Mouse (Mus musculus): Measurements from ENCODE around the gene Wdr11.

The Wdr11 gene

DNA sequence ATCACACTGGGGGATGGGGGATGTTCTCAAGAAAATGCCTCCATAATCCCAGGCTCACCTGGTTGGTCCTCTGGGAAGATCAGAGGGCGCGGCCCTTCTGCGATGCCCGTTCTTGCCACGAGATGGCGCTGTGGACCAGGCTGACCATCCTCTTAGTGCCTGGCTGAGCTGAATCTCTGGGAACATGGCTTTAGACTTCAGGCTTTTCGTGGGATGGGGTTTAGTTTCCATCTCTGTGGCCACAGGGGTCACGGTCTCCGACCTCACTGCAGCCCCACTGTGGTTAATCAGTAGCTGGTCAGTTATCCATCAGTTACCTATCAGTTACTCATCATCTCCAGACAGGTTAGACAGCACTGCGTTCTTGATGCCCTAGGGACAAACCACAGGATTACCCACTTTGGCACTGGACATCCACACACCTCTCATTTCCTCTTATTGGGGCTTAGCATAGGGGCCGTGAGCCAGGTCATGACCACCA is 62.2 kb downstream of the Wdr11 start:
- peak; percentile 20 for DNase-seq (ENCODE audit: low read depth)

DNA sequence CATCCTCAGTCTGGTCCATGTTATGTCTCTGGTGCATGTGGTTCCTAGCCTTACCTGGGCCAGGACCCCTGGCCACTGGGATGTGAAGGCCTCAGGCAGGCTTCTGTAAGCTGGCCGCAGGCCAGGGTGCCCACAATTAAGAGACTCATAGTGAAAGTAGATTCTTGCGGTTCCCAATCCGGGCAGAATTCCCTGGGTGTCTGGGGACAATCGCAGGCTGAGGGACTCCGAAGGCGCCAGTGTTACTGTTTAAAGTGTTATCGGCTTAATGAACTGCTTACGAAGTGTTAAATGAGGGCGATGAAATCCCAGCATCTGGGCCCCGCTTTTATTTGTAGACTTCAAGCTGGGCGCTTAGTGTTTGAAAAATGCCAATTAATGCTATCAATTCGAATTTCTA is 63.3 kb downstream of the Wdr11 start:
- no peak for DNase-seq (ENCODE audit: low read depth)

DNA sequence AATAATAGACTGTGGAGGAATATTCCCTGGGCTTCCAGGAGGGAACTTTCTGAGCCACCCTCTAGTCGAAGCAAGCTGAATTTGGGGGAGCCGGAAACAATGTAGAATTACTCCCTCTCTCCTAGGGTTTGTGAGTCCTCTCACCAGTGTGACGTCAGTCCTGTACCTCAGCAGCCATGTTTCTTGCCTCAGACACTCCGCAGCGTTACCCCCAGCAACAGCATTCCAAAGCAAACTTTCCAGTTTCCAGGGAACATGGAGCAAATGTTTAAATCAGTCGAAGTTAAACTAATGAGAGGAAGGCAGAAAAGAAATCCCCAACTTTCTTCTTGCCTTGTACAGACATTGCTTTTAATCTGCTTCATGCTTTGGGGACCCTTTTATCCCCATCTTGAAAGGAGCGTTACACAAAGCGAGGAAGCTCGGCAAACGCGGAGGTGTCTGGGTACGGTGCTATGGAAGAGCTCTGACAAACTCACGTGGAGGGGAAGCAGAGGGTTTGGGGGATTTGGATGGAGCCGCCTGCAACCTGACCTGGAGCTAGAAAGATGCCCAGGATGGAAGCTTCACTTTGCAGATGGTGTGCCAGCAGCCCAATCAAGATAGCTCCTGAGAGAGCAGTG is 64.1 kb downstream of the Wdr11 start:
- no peak for DNase-seq (ENCODE audit: low read depth)

DNA sequence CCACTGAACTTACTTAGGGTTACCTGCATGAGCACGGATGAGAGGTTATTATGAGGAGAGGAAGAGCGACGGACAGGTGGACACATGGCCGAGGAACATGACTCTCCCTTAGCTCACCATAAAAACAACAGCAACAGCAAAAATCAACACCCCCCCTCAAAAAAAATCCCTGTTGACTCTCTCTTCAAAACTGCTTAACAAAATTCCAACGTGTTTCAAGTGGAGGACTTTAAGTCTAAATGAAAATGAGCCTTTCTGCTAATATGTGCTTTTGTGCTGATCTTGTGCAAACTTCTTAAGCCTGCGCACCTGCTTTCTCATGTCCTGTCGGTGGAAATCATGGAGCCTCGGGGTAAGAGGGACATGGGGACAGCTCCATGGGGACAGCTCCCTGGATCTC is 66.2 kb downstream of the Wdr11 start:
- DNase-seq (ENCODE audit: low read depth) = no peak

DNA sequence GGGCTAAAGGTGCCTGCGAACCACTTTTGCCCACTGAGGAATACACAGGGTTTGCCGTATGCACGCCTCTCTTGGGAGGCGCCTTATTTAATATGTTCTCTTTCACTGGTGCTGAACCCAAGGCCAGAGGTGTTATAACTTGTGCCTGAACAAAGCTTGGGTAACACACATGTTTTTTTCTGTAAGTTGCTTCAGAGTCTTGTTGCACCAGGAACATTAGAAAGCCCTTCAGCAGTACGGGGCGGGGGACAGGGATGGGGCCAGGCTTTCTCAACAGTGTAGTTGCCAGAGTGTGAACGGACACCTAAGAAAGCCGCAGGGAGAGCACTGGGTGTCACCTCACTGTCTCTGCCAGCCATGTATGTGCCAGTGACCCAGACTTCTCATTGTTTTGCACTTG is 68.1 kb downstream of the Wdr11 start:
- DNase-seq (ENCODE audit: low read depth) = no peak

DNA sequence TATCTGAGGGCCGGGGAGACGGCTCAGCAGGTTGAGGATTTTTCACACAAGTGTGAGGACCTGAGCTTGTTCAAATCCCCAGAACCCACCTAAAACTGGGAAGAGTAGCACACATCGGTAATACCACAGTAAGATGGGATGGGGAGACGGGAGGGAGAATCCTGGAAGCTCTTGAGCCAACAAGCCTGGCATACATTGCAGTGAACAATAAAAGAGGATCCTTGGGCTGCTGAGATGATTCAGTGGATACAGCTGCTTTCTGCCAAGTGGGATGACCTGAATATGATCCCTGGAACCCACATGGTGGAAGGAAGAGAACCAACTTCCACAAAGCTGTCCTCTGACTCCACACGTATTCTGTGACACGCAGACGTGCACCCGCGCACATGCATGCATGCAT is 68.9 kb downstream of the Wdr11 start:
- no peak for DNase-seq (ENCODE audit: low read depth)

DNA sequence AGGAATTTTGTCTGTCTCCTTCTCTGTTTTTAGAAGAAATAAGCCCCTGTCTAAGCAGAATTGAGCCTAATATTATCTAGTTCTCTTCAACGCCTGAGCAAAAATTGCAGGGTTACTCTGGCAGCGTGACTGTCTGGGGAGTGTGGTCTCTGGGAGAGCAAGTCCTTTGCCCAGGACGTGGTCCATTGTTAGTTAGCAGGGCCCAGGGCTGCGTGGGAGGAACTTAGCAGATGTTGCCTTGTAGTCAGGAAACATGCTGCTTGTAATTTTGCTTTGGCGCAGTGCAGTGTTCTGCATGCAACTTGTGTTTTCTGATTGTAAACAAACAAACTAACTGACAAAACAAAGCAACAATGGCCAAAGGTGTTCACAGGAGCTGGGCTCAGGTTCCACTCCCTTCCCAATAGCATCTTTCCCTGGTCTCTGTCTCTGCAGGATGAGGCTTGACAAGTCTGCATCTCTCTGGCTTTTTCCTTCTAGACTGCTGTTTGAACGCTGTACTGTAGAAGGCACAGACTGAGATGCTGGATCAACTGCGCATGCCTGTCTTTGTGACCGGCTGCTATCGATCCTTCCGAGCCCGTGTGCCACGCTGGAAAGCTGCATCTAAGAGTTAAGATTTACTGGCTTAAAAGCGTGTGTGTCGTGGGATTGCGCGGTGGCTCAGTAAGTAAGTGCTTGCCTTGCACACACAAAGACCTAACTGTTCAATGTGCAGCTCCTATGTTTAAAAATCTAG is 70.6 kb downstream of the Wdr11 start:
- no peak for DNase-seq (ENCODE audit: low read depth)

DNA sequence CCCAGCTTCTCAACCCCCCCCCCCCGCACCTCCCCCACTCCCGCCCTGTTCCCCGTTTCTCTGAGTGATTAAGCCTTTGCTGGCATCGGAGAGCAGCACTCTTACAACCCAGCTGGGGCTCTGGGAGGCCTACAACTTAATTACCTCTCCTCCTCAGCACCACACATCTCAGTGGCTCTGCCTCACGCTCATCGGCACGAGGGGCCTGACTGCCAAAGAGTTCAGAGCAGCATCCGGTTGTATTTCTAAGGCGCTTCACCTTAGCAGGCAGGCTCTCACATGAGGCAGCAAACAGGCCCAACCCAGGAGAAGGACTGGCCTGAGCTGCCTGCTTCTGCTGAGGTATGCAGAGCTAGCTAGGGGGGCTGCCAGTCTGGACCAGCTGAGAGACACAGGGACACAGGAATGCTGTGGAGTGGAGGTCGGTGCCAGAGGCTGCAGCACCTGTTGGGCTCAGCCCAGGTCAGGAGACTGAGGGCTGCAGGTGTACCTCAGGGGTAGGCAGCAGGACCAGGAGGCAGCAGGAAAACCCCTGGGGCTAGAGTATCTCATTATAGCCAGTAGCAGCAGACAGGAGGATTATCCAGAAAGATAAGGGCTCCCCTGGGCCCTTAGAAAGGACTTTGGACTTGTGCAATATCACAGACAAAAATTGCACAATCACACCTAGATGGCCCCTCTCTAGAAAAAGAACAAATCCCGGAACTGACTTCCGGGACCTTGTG is 72.3 kb downstream of the Wdr11 start:
- DNase-seq (ENCODE audit: low read depth) = no peak

DNA sequence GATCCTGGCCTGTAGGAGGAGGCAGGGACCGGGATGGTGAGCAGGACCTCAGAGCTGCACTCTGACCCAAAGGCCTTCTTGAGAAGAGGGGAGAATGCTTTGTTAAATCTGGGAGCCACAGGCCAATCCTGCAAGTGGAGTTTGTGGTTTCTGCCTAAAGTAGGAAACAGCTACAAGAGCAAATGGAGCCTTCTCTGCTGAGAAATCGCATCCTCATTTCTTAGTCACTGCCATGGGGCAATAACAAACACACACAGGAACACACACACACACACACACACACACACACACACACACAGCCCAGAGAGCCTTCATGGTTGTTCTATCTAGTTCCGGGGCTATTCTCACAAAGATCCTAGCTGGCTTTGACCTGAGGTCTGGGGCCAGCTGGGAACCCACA is 73.7 kb downstream of the Wdr11 start:
- no peak for DNase-seq (ENCODE audit: low read depth)

DNA sequence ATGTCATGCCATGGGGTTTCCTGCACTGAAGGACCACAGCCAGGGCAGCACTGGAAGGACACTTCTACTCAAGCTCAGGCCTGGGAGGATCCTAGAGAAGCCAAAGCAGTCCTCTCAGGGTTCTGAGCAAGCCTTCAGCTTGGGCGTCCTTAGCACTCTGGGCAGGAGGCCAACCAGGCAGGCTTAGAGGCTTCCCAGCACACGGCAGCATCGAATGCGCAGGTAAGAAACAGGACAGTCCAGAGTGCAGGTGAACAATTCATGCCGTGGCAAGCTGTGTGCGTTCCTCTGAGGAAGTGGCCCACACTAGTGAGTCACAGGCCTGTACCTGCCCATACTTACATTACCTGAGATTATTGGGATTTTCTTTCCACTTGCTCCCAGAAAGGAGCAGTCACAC is 74.3 kb downstream of the Wdr11 start:
- DNase-seq (ENCODE audit: low read depth) = no peak

DNA sequence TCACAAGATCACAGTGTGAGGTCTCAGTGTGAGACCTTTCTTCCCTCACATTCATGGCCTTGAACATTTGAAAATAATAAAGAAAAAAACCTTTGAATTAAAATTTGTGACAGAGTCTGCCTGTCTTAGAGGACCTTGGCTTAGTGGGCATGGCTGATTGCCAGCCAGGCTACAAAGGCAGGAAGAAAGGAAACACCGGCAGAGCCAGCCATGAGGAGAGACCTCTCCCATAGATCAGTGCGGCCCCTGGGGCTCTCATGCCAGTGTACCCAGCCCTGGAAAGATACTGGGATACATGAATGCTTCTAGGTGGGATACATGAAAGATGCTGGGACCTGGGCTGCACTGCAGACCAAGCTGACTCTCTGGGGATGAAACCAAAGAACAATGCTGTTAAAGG is 74.9 kb downstream of the Wdr11 start:
- DNase-seq (ENCODE audit: low read depth) = no peak

DNA sequence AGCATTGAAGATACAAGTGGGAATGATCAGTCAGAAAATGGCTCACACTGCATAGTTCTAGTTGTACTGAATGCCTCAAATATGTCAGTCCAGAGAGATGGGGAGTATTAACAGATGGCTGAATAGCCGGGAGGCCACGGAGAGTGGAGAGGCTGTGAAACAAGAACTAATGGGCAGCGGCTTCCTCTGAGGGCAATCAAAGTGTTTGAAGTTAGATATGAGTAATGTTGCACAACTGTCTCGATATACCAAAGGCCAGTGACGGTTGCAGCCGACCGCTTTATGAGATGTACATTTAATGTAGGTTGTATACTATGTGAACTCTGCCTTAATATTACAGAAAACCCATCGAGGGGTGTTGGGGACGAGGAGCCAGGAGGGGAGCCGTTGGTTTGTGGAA is 78.6 kb downstream of the Wdr11 start:
- no peak for DNase-seq (ENCODE audit: low read depth)

DNA sequence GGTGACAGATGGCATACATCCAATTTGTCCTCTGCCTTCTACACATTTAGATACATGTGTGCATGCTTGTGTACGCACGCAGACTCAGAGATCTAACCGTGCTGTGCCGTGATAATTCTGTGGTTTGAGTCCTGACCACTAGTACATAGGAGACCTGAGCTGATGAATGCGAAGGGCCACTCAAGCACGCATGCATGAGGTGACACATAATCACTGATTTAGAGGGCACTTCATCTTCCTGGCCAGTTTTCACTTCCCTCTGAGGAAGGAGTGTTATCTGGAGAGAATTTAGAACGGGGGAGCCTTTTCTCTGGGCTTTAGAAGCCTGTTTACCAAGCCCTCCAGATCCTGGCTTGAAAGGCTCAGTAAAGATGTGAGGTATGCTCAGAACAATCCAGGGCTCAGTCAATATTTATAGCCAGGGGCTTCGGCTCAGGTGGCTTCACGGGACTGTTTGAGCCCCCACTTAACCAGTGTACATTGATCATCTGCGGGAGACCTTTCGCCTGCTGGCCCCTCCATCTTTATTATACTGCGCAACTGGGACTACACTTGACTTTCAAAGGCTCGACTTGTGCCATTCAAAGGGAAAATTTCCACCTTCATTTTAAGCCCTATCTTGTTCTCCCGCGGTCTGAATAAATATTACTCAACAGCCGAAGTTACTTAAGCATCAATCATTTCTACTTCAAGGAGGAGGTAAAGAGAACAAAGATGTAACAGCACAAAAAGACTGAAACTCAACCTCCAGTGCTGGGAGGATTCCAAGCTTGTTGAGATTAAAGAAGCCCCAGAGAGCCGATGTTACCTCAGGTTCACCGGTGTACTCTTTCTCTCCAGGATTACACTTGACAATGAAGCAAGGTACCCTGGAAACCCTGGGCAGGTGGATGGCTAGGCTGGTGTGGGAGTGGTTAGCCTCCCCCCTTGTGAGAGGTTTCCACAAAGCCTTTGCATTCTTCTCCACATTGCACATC is 80.3 kb downstream of the Wdr11 start:
- DNase-seq (ENCODE audit: low read depth) = no peak

DNA sequence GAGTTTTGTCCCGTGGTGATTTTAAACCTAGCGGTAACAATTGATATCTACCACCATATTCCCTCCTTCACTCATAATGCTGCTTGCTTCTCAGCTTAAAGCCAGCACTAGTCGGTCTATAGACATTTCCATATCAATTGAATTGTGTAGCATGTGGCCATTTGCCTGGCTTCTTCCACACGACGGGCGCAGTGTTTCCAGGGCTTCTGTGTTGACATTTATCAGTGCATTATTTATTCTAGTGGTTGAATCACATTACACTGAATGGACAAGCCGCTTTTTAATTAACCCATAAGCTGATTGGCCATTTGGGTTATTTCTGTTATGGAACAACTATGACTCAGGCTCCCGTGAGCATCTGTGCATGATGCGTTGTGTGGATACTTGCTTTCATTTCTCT is 82.1 kb downstream of the Wdr11 start:
- no peak for DNase-seq (ENCODE audit: low read depth)

DNA sequence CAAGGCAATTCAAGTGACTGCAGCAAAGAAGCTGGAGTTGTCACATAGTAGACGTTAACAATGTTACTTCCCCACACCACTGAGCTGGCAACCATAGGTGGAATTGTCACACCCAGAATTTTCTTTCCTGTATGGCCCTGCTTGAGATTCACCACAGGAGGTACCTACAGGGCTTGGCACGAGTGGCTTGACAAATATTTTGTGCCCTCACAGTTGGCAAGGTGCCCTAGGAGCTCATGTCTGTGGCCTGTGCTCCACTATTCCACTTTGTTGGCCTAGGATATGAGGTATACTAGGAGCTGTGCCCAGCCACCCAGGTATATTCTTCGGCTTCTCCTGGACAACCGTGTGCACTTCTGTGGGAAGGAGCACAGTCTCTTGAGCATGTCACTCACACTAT is 82.9 kb downstream of the Wdr11 start:
- DNase-seq (ENCODE audit: low read depth) = no peak

DNA sequence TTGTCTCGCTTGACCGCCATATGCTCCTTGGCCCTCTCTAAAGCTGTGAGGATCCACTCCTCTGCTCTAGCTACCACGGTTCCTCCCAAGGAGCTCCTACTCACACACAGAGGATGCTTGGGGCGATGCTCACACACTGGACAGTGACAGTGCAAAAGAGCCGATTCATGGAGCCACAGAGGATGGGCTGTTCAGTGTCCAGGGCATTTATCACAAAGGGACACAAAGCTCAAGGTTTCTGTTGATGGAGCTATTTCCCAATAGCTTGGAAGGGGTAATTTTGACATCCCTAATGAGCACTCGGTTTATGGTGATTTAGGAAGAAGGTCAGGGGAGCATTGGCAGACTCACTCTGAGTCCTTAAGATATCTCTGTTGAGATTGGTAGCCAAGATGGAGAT is 84.2 kb downstream of the Wdr11 start:
- no peak for DNase-seq (ENCODE audit: low read depth)

DNA sequence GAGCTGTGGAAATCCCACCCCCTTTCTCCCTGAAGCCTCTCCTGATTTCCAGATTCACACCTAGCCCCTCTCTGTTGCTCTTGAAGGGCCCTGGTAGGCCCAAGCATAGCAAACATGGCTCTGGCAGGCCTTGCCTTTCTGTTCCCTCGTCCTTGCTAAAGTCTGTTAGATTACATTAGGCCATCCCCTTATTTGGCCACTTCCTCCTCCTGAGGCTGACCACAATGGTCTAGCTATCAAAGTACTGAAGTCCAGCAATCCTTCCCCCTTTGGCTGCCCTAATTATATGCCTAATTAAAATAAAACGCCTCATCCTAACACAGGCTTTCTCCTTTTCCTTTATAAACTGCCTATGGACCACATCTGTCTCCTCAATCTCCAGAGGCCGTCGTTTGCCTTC is 85.5 kb downstream of the Wdr11 start:
- no peak for DNase-seq (ENCODE audit: low read depth)

DNA sequence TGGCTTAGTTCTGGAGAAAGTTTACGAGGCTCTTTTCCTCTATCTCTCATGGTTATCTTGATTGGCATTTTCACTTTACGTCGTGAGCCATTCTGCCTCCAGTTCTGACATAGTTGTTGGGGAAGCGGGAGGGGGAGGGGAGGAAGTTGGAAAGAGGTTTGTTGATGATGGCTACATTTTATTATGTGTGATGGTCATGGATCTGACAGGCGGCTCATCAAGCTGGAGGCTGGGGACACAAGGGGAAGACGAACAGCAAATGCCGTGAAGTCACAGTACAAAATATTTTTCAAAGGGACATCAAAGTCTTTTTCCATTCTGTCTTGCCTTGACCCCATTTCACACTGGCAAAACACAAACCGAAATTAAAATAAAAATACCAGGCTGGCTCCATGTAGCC is 86.8 kb downstream of the Wdr11 start:
- DNase-seq (ENCODE audit: low read depth) = no peak

DNA sequence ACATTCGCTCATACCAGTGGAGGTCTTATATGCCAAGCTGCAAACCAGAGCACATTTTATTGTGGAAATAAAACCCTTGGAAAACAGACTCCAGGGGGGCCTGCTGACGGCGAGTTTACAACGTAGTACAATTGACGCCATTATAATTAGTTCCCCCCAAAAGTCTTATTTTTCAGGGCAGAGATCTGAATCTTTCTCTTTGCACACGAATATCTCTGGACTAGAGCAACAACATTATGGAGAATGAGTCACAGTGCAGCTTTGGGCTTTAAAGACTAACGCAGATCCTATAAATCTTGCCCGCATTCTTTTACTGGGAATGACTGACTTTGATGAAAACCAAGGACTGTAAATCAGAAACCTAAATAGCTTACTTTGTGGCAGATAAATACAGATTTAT is 87.3 kb downstream of the Wdr11 start:
- DNase-seq (ENCODE audit: low read depth) = no peak

DNA sequence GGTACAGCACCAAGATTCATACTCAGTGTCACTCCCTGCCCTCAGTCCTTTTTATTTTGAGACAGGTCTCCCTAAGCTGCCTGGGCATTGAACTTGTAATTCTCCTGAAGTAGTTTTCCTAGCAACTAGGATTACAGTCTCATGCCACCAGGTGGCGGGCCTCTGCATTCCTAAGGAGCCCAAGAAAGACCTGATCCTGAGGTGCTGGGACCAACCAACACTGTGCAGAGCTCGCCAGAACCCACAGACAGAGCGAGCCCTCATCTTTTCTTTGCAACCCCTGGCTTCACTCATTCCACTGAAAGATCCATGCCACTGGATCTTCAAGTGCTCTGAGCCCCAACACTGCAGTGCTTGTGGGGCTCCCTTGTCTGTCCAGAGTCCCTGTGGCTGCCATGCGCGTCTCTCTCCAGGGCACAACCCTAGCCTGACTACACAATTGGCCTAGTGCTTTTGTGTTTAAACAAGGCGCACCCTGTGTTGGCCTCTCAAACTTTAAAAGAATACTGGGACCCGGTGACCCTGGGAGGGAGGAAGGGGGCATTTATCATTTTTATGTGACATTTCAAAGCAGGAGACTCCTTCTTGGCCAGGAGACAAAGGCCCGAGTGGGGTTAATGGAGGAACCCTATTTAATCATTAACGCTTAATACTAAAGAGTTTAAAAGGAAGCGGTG is 89.0 kb downstream of the Wdr11 start:
- no peak for DNase-seq (ENCODE audit: low read depth)

DNA sequence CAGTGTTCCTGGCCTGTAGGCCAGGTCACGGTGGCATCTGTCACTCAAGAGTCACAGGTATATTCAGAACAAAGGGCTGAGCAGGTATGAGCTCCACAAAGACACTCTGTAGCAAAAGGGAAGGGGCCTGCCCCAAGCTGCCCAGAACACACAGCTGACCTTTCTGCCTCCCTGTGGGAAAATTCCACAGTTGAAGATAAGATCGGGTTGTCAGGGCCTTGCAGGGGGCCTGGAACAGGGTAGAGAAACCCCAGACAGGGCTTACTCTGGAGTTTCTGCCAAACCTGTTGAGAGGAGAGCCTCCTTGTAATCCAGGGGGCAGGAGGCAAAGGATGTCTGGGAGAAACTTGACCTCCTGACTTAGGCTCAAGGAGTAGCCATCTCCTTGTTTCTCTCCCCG is 90.9 kb downstream of the Wdr11 start:
- no peak for DNase-seq (ENCODE audit: low read depth)

DNA sequence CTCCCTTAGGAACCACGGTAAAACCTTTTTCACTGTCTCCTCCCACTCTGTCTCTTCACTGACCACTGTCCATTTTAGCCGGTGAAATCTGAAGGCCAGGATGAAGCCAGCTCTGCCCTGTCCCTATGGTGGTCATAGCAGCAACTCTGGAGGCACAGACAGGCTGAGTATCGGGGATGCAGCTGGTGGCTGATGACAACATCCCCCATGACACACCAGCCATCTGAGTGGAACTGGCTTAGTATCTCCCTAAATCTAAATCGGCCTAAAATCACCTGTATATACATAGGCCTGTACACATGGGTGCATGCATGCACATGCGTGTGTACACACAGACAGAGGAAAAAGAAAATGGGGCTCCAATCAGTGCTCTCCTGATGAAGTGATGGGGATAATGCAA is 93.7 kb downstream of the Wdr11 start:
- no peak for DNase-seq (ENCODE audit: low read depth)

Data from c-Kit-positive CD71-negative TER-119-negative erythroid progenitor cells, embryonic 14.5 days (primary cell).